Mouse (Mus musculus) liver, adult 2 months (tissue): ENCODE data around the gene Krtap9-3. TPM values are rescaled to one million over a fixed set of nuclear protein-coding genes. Genes with fewer than 3 reads are reported as not detected.
"Not testable (repeated sequence)": the region's sequence is repeated elsewhere in the genome, so short reads cannot be mapped to it uniquely, and the experiment has no call there.

ENCODE experiments used
- DNase-seq: peaks from one replicate; pipeline ENCODE4 v3.0.0-alpha.2; 2011; ENCODE audit warnings: low read depth, low spot score; ENCODE audit errors: extremely low read depth
- H3K27ac ChIP-seq: fragments of 200-500 bp; replicated peaks from 2 replicates; pipeline ENCODE4 v1.5.1; 2012; ENCODE audit warnings: low read depth, mild to moderate bottlenecking, control low read depth, inconsistent platforms, low read length; ENCODE audit not compliant: insufficient read depth
- H3K27me3 ChIP-seq: fragments of 200-500 bp; 2 replicates; pipeline ENCODE4 v1.6.1; 2012; ENCODE audit warnings: mild to moderate bottlenecking, moderate library complexity, low read length, inconsistent platforms; ENCODE audit not compliant: control insufficient read depth, insufficient read depth
- H3K36me3 ChIP-seq: fragments of 200-500 bp; 2 replicates; pipeline ENCODE4 v1.6.1; 2012; ENCODE audit warnings: low read length, inconsistent platforms; ENCODE audit not compliant: control insufficient read depth, insufficient read depth
- H3K4me1 ChIP-seq: fragments of 200-500 bp; 2 replicates; pipeline ENCODE4 v1.6.1; 2011; ENCODE audit warnings: low read length; ENCODE audit not compliant: control insufficient read depth, insufficient read depth
- H3K4me3 ChIP-seq: fragments of 200-500 bp; 2 replicates; pipeline ENCODE4 v1.5.1; 2011; ENCODE audit warnings: low read depth, mild to moderate bottlenecking, control low read depth, low read length, moderate library complexity; ENCODE audit not compliant: insufficient read depth
- H3K79me2 ChIP-seq: fragments of 200-500 bp; 2 replicates; pipeline ENCODE4 v1.6.1; 2012; ENCODE audit warnings: inconsistent platforms, mild to moderate bottlenecking, low read length, moderate library complexity; ENCODE audit not compliant: control insufficient read depth, insufficient read depth
- H3K9ac ChIP-seq: fragments of 200-500 bp; 2 replicates; pipeline ENCODE4 v1.6.1; 2012; ENCODE audit warnings: low read depth, mild to moderate bottlenecking, control low read depth, inconsistent platforms, low read length
- CTCF ChIP-seq: fragments of 200-500 bp; IDR thresholded peaks from 2 replicates; pipeline ENCODE4 v1.5.1; 2011; ENCODE audit warnings: low read depth, low read length, control low read depth
- POLR2A ChIP-seq: fragments of 200-500 bp; IDR thresholded peaks from 2 replicates; pipeline ENCODE4 v1.6.1; 2011; ENCODE audit warnings: low read length, control low read depth; ENCODE audit not compliant: insufficient read depth; ENCODE audit errors: extremely low read depth
- WGBS: fragments of 180-500 bp; shearing (Covaris S2); methylation state at CpG from one replicate; pipeline ENCODE4 v1.1.7; 2018; 5-methylcytosine and 5-hydroxymethylcytosine counted together
- polyA plus RNA-seq: library from polyadenylated mRNA; depleted of rRNA; stranded (reverse); fragments of >200 nt; gene quantifications from 2 replicates; pipeline ENCODE4 v1.2.3, GENCODE M21; 2012; rRNA removed
- total RNA-seq: library from RNA; depleted of rRNA; stranded (reverse); fragments of >200 nt; gene quantifications from 2 replicates; pipeline ENCODE4 v1.2.3, GENCODE M21; 2014; rRNA removed

Gene Krtap9-3
- not detected in 2 replicates for total RNA-seq
- not detected in 2 replicates for polyA plus RNA-seq

DNA sequence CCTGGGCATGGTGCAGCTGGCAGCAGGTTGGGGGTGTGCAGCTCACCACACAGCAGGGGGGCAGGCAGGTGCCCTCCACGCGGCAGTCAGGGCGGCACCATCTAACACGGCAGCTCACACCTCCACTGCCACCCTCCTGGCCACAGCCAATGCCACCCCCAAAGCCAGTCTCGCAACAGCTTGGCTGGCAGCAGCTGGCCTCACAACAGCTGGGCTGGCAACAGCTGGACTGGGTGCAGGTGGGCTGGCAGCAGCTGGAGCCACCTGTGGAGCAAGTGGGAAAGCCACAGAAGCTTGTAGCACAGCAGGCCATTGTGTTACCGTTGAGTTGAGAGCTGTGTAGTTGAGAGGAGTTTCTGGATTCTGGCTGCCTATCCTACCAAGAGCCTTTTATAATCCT lies at the start of gene Krtap9-3:
Gene Krtap9-3, minus strand, starts transcription at position 364 of the 400 bp plus-strand sequence.
- not testable (repeated sequence) for H3K4me1 ChIP-seq, H3K79me2 ChIP-seq, H3K36me3 ChIP-seq, H3K27me3 ChIP-seq, DNase-seq, H3K27ac ChIP-seq, H3K9ac ChIP-seq, H3K4me3 ChIP-seq
- WGBS: 93% methylated on average over 6 of the region's 6 CpGs

DNA sequence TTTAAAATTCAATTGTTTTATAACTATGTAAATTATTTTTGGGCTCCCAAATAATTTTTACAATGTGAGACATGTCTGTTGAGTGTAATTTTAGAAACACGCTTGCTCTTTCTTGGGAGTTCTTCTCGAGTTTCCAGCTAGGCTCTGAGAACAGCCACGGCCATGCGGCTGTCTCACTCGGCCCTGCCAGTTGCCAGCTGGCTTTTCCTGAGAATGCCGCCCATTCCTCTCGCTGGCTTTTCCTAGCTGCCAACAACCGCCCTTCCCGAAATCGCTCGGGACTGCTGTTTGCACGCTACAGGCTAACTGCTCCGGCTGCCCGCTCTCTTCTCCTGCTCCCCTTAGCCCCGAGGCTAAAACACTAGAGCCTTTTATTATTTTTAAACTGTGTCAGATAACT lies 48.5 kb upstream of the Krtap9-3 start:
- no peak overlapping the region for H3K9ac ChIP-seq
- TF ChIP-seq CTCF (no peak), POLR2A (no peak)
- no peak for DNase-seq
- no peaks in the 10 kb centered on the region for H3K79me2 ChIP-seq
- 86% methylated on average over 15 of the region's 15 CpGs for WGBS
- no peaks in the 10 kb centered on the region for H3K4me1 ChIP-seq
- no peak overlapping the region for H3K27ac ChIP-seq
- no peaks in the 10 kb centered on the region for H3K36me3 ChIP-seq
- no peak overlapping the region for H3K4me3 ChIP-seq
- H3K27me3 ChIP-seq: 0 out of 2 replicates have a peak, but pooled peaks cover 4% of the 10 kb centered on the region

DNA sequence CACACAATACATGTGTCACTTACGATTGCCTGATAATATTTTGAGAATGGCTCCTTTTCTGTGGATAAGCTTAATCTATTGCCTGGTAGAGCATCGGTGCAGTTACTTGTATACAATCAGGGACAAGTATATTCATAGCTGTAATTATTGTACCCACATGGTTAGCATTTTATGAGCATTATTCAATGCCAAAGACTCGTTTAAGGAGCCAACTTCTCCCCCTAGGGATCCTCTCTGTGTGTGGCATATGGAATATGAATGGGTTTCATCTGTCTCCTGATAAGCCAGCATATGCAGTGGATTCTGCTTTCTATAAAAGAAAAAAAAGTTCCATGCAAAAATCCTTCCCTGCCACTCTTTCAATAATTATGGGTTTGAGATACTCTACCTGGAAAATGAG lies 46.4 kb upstream of the Krtap9-3 start:
- H3K36me3 ChIP-seq: no peaks in the 10 kb centered on the region
- no peak overlapping the region for H3K9ac ChIP-seq
- no peak overlapping the region for H3K4me3 ChIP-seq
- no peaks in the 10 kb centered on the region for H3K79me2 ChIP-seq
- 0 out of 2 replicates have a peak, but pooled peaks cover 4% of the 10 kb centered on the region for H3K27me3 ChIP-seq
- WGBS: 81% methylated on average over 3 of the region's 3 CpGs
- H3K27ac ChIP-seq: no peak overlapping the region
- no peak for DNase-seq
- no peak for TF ChIP-seq POLR2A
- no peak for TF ChIP-seq CTCF
- H3K4me1 ChIP-seq: no peaks in the 10 kb centered on the region

DNA sequence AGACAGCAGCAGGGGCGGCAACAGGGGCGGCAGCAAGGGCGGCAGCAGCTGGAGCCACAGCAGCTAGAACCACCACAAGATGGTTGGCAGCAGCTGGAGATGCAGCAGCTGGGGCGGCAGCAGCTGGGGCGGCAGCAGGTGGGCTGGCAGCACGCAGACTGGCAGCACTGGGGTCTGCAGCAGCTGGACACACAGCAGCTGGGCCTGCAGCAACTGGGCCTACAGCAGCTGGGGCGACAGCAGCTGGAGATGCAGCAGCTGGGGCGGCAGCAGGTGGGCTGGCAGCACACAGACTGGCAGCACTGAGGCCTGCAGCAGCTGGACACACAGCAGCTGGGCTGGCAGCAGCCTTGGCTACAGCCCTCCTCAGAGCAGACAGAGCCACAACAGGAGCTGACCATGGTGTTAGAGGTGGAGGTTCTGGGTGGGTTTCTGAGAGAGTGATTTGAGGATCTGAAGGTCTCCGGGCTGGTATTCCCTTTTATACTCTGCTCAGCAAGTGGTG lies 45.8 kb upstream of the Krtap9-3 start, which contains the start of gene Krtap4-7:
Gene Krtap4-7, minus strand, starts transcription at position 455 of the 505 bp plus-strand sequence.
- WGBS: 77% methylated on average over 9 of the region's 9 CpGs
- H3K4me1 ChIP-seq, H3K36me3 ChIP-seq, H3K27me3 ChIP-seq, H3K27ac ChIP-seq, H3K79me2 ChIP-seq, DNase-seq, H3K9ac ChIP-seq, H3K4me3 ChIP-seq: not testable (repeated sequence)

DNA sequence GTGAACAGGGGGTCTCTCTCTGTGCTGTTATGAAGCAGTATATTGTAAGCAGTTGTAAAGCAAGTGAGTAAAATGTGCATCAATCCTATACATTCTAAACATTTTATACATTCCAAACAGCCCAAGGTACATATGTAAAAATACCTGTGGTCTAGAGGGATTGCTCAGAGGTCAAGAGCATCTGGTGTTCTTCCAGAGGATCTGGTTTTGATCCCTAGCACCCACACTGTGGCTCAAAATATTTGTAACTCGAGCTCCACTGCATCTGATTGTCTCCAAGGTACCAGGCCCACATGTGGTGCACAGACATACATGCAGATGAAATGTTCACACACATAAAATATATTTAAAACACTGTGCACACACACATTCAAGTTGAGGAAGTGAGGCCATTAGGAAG lies 43.0 kb upstream of the Krtap9-3 start:
- Histone ChIP-seq H3K27ac (no peak overlapping the region), H3K9ac (no peak overlapping the region), H3K4me1 (no peaks in the 10 kb centered on the region), H3K79me2 (no peaks in the 10 kb centered on the region), H3K36me3 (no peaks in the 10 kb centered on the region), H3K27me3 (0 out of 2 replicates have a peak, but pooled peaks cover 4% of the 10 kb centered on the region), H3K4me3 (no peak overlapping the region)
- 24% methylated on average over 1 of the region's 1 CpGs for WGBS
- no peak for TF ChIP-seq POLR2A
- no peak for TF ChIP-seq CTCF
- no peak for DNase-seq

DNA sequence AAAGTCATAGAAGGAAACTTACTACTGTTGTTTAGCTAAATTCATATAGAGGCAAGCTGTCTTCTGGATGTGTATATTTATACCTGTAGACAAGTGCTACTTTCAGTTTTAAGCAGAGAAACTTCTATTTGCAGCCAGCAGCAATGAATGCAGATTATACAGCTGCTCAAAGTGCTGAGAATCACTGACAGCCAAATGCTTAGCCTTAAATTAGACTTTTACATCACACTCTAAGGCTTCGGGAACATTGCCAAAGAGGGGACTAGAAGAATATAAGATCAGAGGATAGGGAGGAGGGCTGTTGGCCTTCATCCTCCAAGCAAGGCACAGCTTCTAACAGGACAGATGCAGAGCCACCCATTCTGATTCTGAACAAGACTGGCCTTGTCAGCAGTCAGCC lies 39.2 kb upstream of the Krtap9-3 start:
- Histone ChIP-seq H3K4me1 (no peaks in the 10 kb centered on the region), H3K4me3 (no peak overlapping the region), H3K79me2 (no peaks in the 10 kb centered on the region), H3K27ac (no peak overlapping the region), H3K9ac (no peak overlapping the region), H3K36me3 (no peaks in the 10 kb centered on the region), H3K27me3 (peaks cover 3% of the 10 kb centered on the region)
- 80% methylated on average over 1 of the region's 1 CpGs for WGBS
- no peak for DNase-seq
- TF ChIP-seq CTCF: no peak
- TF ChIP-seq POLR2A: no peak
